Comparison of ENCODE assay signal across 8 mouse cellular contexts in the genomic region with DNA sequence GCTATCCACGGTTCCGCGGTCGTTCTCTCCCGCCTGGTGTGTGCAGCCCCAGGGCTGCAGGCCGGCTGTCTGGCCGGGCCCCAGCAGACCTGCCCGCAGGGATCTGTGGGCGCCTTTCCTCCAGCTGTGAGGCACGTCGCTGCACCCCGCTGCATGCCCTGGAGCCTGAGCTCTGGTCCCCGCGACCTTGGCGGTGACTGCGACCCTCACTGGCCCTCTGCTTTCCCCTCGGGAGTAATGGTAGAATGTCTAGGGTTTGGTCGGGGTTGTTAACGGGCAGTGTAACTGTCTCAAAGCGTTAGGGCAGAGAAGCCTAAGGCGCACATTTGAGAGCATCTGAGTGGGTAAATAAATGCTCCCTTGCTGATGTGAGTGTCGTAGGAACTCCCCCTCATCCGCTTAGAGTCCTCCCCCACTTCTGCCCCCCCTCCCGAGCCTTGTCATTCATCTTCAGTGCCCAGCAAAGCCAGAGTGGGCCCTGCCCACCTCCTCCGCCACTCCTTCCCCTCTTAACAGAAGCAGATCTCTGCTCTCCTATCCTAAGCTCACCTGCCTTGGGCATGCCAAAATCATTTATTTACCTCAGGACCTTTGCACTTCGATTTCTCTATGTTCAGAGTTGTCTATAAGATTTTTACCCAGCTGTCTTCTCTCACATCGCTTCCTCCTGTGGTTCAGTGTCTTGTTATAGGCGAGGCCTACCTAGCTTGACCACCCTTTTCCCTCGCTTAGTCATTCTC. TPM values are rescaled to one million over a fixed set of nuclear protein-coding genes. Genes with fewer than 3 reads are reported as not detected.
DNase-seq lines count a peak whose midpoint lies in the region; ATAC-seq and TF ChIP-seq lines count a peak whose summit lies in the region.

No protein-coding gene starts in this region.

- H3K9ac ChIP-seq in heart, postnatal 0 days (replicated peaks; ENCODE audit: low read depth, low read length), result peak overlapping the region; percentile 90
- H3K9ac ChIP-seq in liver, adult 2 months (ENCODE audit: low read depth, low read length), result peak overlapping the region; percentile 90
- H3K9ac ChIP-seq in midbrain, embryonic 16.5 days (ENCODE audit: low read depth, low read length), result peak overlapping the region; percentile 96

- H3K4me2 ChIP-seq in heart, postnatal 0 days (ENCODE audit: low read depth, low read length), result peak overlapping the region; percentile 71
- peak overlapping the region; percentile 78 for H3K4me2 ChIP-seq in midbrain, embryonic 16.5 days (ENCODE audit: low read length)

- 5% methylated on average over 29 of the region's 29 CpGs for WGBS in cerebellum, adult 2 months
- 6% methylated on average over 29 of the region's 29 CpGs for WGBS in heart, postnatal 0 days
- WGBS in liver, adult 2 months, result 4% methylated on average over 29 of the region's 29 CpGs
- WGBS in midbrain, embryonic 16.5 days, result 7% methylated on average over 29 of the region's 29 CpGs

- no peak for TF ChIP-seq EP300 in heart, postnatal 0 days (IDR thresholded peaks at IDR 0.05; ENCODE audit: low read depth)

- peak overlapping the region; percentile 97 for H3ac ChIP-seq in C2C12 (ENCODE audit: control insufficient read depth, insufficient read length, low read depth)

- no peak for TF ChIP-seq CTCF in cerebellum, adult 2 months (IDR thresholded peaks at IDR 0.05; ENCODE audit: borderline replicate concordance, insufficient read depth, low read depth, low read length)
- TF ChIP-seq CTCF in C2C12 (IDR thresholded peaks at IDR 0.05; ENCODE audit: control insufficient read depth, insufficient read depth, insufficient read length), result no peak
- TF ChIP-seq CTCF in heart, postnatal 0 days (IDR thresholded peaks at IDR 0.05; ENCODE audit: low read depth), result no peak
- no peak for TF ChIP-seq CTCF in liver, adult 2 months (IDR thresholded peaks at IDR 0.05; ENCODE audit: low read depth, low read length)

- H3K79me3 ChIP-seq in C2C12 (ENCODE audit: low read depth), result no peaks in the 10 kb centered on the region

- H3K27ac ChIP-seq in cerebellum, adult 2 months (ENCODE audit: insufficient read depth, low read length), result peak overlapping the region; percentile 72
- peak overlapping the region; percentile 85 for H3K27ac ChIP-seq in heart, postnatal 0 days (ENCODE audit: low read depth)
- H3K27ac ChIP-seq in liver, adult 2 months (replicated peaks; ENCODE audit: insufficient read depth, low read depth, low read length), result peak overlapping the region; percentile 66
- H3K27ac ChIP-seq in midbrain, embryonic 16.5 days (ENCODE audit: low read length), result peak overlapping the region; percentile 85

- H3K27me3 ChIP-seq in cerebellum, adult 2 months (ENCODE audit: control insufficient read depth, insufficient read depth, low read length), result no peaks in the 10 kb centered on the region
- H3K27me3 ChIP-seq in C2C12 (ENCODE audit: control insufficient read depth, insufficient read depth, insufficient read length), result no peaks in the 10 kb centered on the region
- H3K27me3 ChIP-seq in heart, postnatal 0 days (ENCODE audit: control insufficient read depth, insufficient read depth, low read length), result no peaks in the 10 kb centered on the region
- H3K27me3 ChIP-seq in liver, adult 2 months (ENCODE audit: control insufficient read depth, insufficient read depth, low read length), result no peaks in the 10 kb centered on the region
- H3K27me3 ChIP-seq in midbrain, embryonic 16.5 days (ENCODE audit: control insufficient read depth, insufficient read depth, low read depth, low read length), result no peaks in the 10 kb centered on the region

- H3K4me3 ChIP-seq in cerebellum, adult 2 months (replicated peaks; ENCODE audit: insufficient read depth, low read depth, low read length), result peak overlapping the region; percentile 96
- H3K4me3 ChIP-seq in C2C12 (ENCODE audit: insufficient read depth, poor library complexity, severe bottlenecking), result peak overlapping the region; percentile 90
- H3K4me3 ChIP-seq in heart, postnatal 0 days (ENCODE audit: low read depth, low read length), result peak overlapping the region; percentile 81
- H3K4me3 ChIP-seq in liver, adult 2 months (ENCODE audit: insufficient read depth, low read depth, low read length), result peak overlapping the region; percentile 71
- H3K4me3 ChIP-seq in midbrain, embryonic 16.5 days (ENCODE audit: low read depth, low read length), result peak overlapping the region; percentile 93

- no peaks in the 10 kb centered on the region for H3K36me3 ChIP-seq in C2C12 (ENCODE audit: control insufficient read depth, insufficient read depth)
- H3K36me3 ChIP-seq in heart, postnatal 0 days (replicated peaks; ENCODE audit: control insufficient read depth, insufficient read depth, low read length), result 0 out of 2 replicates have a peak, but pooled peaks cover 4% of the 10 kb centered on the region
- H3K36me3 ChIP-seq in liver, adult 2 months (ENCODE audit: control insufficient read depth, insufficient read depth, low read length), result no peaks in the 10 kb centered on the region
- no peaks in the 10 kb centered on the region for H3K36me3 ChIP-seq in midbrain, embryonic 16.5 days (ENCODE audit: control insufficient read depth, insufficient read depth, low read length)

- ATAC-seq in heart, postnatal 0 days (ENCODE audit: insufficient read depth, low read depth), result no peak
- ATAC-seq in midbrain, embryonic 16.5 days, result peak; percentile 12

- H3K79me2 ChIP-seq in C2C12 (ENCODE audit: control insufficient read depth, insufficient read depth), result peaks cover 25% of the 10 kb centered on the region
- H3K79me2 ChIP-seq in liver, adult 2 months (ENCODE audit: control insufficient read depth, insufficient read depth, low read length), result peaks cover 17% of the 10 kb centered on the region; the same call in 1 of the 2 replicates

- H3K4me1 ChIP-seq in cerebellum, adult 2 months (ENCODE audit: control insufficient read depth, insufficient read depth, low read length), result peaks cover 7% of the 10 kb centered on the region; the same call in 1 of the 2 replicates
- H3K4me1 ChIP-seq in heart, postnatal 0 days (ENCODE audit: control insufficient read depth, insufficient read depth), result peaks cover 21% of the 10 kb centered on the region
- H3K4me1 ChIP-seq in liver, adult 2 months (ENCODE audit: control insufficient read depth, insufficient read depth, low read length), result peaks cover 9% of the 10 kb centered on the region
- H3K4me1 ChIP-seq in midbrain, embryonic 16.5 days (ENCODE audit: control insufficient read depth, insufficient read depth, low read length), result peaks cover 24% of the 10 kb centered on the region

- no peak for DNase-seq in cerebellum, adult 2 months
- no peak for DNase-seq in cerebellum, adult 18-20 months
- peak; percentile 43 for DNase-seq in cerebellum, adult 9-10 months
- DNase-seq in heart, postnatal 0 days (ENCODE audit: low spot score), result peak; percentile 12
- DNase-seq in liver, adult 2 months (ENCODE audit: extremely low read depth, low read depth, low spot score), result peak; percentile 52
- no peak for DNase-seq in ovary, postnatal 14 days (ENCODE audit: low spot score)

- H3K9me3 ChIP-seq in heart, postnatal 0 days (replicated peaks; ENCODE audit: control insufficient read depth, low read length), result no peaks in the 10 kb centered on the region
- no peaks in the 10 kb centered on the region for H3K9me3 ChIP-seq in midbrain, embryonic 16.5 days (replicated peaks; ENCODE audit: control insufficient read depth, low read length, poor library complexity, severe bottlenecking)

- TF ChIP-seq POLR2A in cerebellum, adult 2 months (IDR thresholded peaks at IDR 0.05; ENCODE audit: borderline replicate concordance, insufficient read depth, low read length), result no peak
- no peak for TF ChIP-seq POLR2A in liver, adult 2 months (IDR thresholded peaks at IDR 0.05; ENCODE audit: extremely low read depth, insufficient read depth, low read length)

TF ChIP-seq in C2C12, 6 proteins besides CTCF, POLR2A, EP300 and RAD21:
- TF ChIP-seq CEBPB (IDR thresholded peaks at IDR 0.05; ENCODE audit: low read depth), result no peak
- TF ChIP-seq MAX (IDR thresholded peaks at IDR 0.05), result no peak
- TF ChIP-seq FOSL1 (IDR thresholded peaks at IDR 0.05; ENCODE audit: insufficient read depth, low read length, poor library complexity, severe bottlenecking), result no peak

RNA-seq across cellular contexts. Expression of a gene that starts 0.7 kb away (rescaled TPM):
- polyA plus RNA-seq in cerebellum, adult 2 months (2012; rRNA removed), result 146 and 147 TPM in 2 replicates
- 10.1 TPM for polyA plus RNA-seq in C2C12 (2012; fragmentation: generic; extraction: Trizol)
- total RNA-seq in heart, postnatal 0 days (2014; rRNA removed; ENCODE audit: low replicate concordance), result 37.2 and 55.8 TPM in 2 replicates
- polyA plus RNA-seq in heart, postnatal 0 days (2015; fragmentation: Nextera tagmentation; extraction: Ambion mirVana), result 25.4 and 25.9 TPM in 2 replicates
- 25.9 and 30.9 TPM in 2 replicates for total RNA-seq in liver, adult 2 months (2014; rRNA removed)
- polyA plus RNA-seq in liver, adult 2 months (2012; rRNA removed), result 15.6 and 16.2 TPM in 2 replicates
- 64.2 and 71.4 TPM in 2 replicates for polyA plus RNA-seq in midbrain, embryonic 16.5 days (2015; fragmentation: Nextera tagmentation; extraction: Ambion mirVana)

RNA-seq across cellular contexts. Expression of a gene that starts 53.3 kb away (rescaled TPM):
- 2.8 and 3.1 TPM in 2 replicates for polyA plus RNA-seq in cerebellum, adult 2 months (2012; rRNA removed)
- 0.02 TPM for polyA plus RNA-seq in C2C12 (2012; fragmentation: generic; extraction: Trizol)
- 6.1 and 10.8 TPM in 2 replicates for total RNA-seq in heart, postnatal 0 days (2014; rRNA removed; ENCODE audit: low replicate concordance)
- 8.5 TPM in 2 replicates for polyA plus RNA-seq in heart, postnatal 0 days (2015; fragmentation: Nextera tagmentation; extraction: Ambion mirVana)
- 0.28 and 0.34 TPM in 2 replicates for total RNA-seq in liver, adult 2 months (2014; rRNA removed)
- polyA plus RNA-seq in liver, adult 2 months (2012; rRNA removed), result 0.20 and 0.22 TPM in 2 replicates
- polyA plus RNA-seq in midbrain, embryonic 16.5 days (2015; fragmentation: Nextera tagmentation; extraction: Ambion mirVana), result 6.6 and 6.8 TPM in 2 replicates

RNA-seq across cellular contexts. Expression of a gene that starts 54.4 kb away (rescaled TPM):
- polyA plus RNA-seq in cerebellum, adult 2 months (2012; rRNA removed), result 6.7 and 6.8 TPM in 2 replicates
- polyA plus RNA-seq in C2C12 (2012; fragmentation: generic; extraction: Trizol), result not detected
- total RNA-seq in heart, postnatal 0 days (2014; rRNA removed; ENCODE audit: low replicate concordance), result 1.7 TPM in 1 of 2 replicates, not detected in the other
- not detected in 2 replicates for polyA plus RNA-seq in heart, postnatal 0 days (2015; fragmentation: Nextera tagmentation; extraction: Ambion mirVana)
- total RNA-seq in liver, adult 2 months (2014; rRNA removed), result not detected in 2 replicates
- polyA plus RNA-seq in liver, adult 2 months (2012; rRNA removed), result not detected in 2 replicates
- polyA plus RNA-seq in midbrain, embryonic 16.5 days (2015; fragmentation: Nextera tagmentation; extraction: Ambion mirVana), result 33.8 and 34.2 TPM in 2 replicates

Comparison
In these comparisons a context has a peak if more than half of its experiments do, and no peak if none do; other contexts are left out.
1. DNase-seq: peak in cerebellum, adult 9-10 months (single experiment), heart, postnatal 0 days (single experiment) and liver, adult 2 months (single experiment); none in cerebellum, adult 2 months (0 of 2), cerebellum, adult 18-20 months (0 of 2) and ovary, postnatal 14 days (single experiment).
2. Peak in every context shown above with its lines, with median percentiles within 50 percentile points of each other: H3K27ac ChIP-seq, H3K4me3 ChIP-seq and H3K9ac ChIP-seq.